ENCODE assay signal across 7 mouse cellular contexts in the genomic region with DNA sequence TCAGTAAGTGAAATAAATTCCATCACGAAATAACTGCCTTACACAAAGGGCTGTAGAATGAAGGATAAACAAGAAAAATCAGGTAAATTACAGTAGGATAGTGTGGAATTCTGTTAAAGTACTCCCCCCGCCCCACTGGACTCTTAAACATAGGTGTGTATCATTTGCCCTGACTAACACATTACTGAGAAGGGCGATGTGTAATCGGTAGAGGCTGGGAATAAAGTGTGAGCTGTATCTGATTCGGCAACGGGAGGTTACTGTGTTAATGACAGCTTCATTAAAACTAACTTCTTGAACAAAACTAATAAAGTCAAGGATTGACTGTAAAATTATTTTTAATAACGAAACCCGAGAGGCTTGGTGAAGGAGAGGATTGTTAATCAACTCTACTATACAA. TPM values are rescaled to one million over a fixed set of nuclear protein-coding genes. Genes with fewer than 3 reads are reported as not detected.
A peak's percentile ranks its signal among the peaks of the same experiment; 100 is the strongest.
DNase-seq lines count a peak whose midpoint lies in the region; ATAC-seq lines count a peak whose summit lies in the region.

No protein-coding gene starts in this region.

- no peak for DNase-seq in neural tube, embryonic 11.5 days (ENCODE audit: low spot score)
- DNase-seq in neural tube, embryonic 10.5 days (ENCODE audit: extremely low spot score, low spot score), result no peak
- DNase-seq in yolk sac, embryonic 10.5 days (ENCODE audit: low spot score), result no peak
- no peak for DNase-seq in right cerebral cortex, adult 18-20 months
- no peak for DNase-seq in embryo, embryonic 11 days

- 37% methylated on average over 8 of the region's 8 CpGs for WGBS in neural tube, embryonic 11.5 days
- WGBS in forebrain, embryonic 15.5 days, result 25% methylated on average over 8 of the region's 8 CpGs
- 36% methylated on average over 8 of the region's 8 CpGs for WGBS in liver, embryonic 12.5 days (ENCODE audit: insufficient replicate concordance)

- H3K27ac ChIP-seq in neural tube, embryonic 11.5 days (ENCODE audit: low read depth, low read length), result no peak overlapping the region
- H3K27ac ChIP-seq in forebrain, embryonic 15.5 days (replicated peaks), result no peak overlapping the region; the same call in 1 of the 2 replicates
- 0 out of 2 replicates have a peak overlapping the region, but pooled peaks have one; percentile 30 for H3K27ac ChIP-seq in liver, embryonic 12.5 days

- H3K27me3 ChIP-seq in neural tube, embryonic 11.5 days (ENCODE audit: control insufficient read depth, insufficient read depth, low read length), result no peaks in the 10 kb centered on the region
- no peaks in the 10 kb centered on the region for H3K27me3 ChIP-seq in forebrain, embryonic 15.5 days
- H3K27me3 ChIP-seq in liver, embryonic 12.5 days (replicated peaks), result no peaks in the 10 kb centered on the region

- H3K4me1 ChIP-seq in neural tube, embryonic 11.5 days (ENCODE audit: control insufficient read depth, insufficient read depth, low read length), result peaks cover 20% of the 10 kb centered on the region
- peaks cover 59% of the 10 kb centered on the region for H3K4me1 ChIP-seq in forebrain, embryonic 15.5 days
- H3K4me1 ChIP-seq in liver, embryonic 12.5 days, result peaks cover 55% of the 10 kb centered on the region

- H3K9me3 ChIP-seq in neural tube, embryonic 11.5 days (ENCODE audit: control insufficient read depth, low read length), result no peaks in the 10 kb centered on the region
- H3K9me3 ChIP-seq in forebrain, embryonic 15.5 days, result no peaks in the 10 kb centered on the region
- no peaks in the 10 kb centered on the region for H3K9me3 ChIP-seq in liver, embryonic 12.5 days (replicated peaks)

- no peak for ATAC-seq in neural tube, embryonic 11.5 days (ENCODE audit: insufficient read depth, low FRiP score, low TSS enrichment)
- no peak for ATAC-seq in forebrain, embryonic 15.5 days (replicated peaks)
- ATAC-seq in liver, embryonic 12.5 days, result no peak

- H3K4me3 ChIP-seq in neural tube, embryonic 11.5 days (ENCODE audit: low read depth, low read length), result no peak overlapping the region
- H3K4me3 ChIP-seq in forebrain, embryonic 15.5 days, result peak overlapping the region; percentile 93
- H3K4me3 ChIP-seq in liver, embryonic 12.5 days, result peak overlapping the region; percentile 78

- no peak overlapping the region for H3K9ac ChIP-seq in neural tube, embryonic 11.5 days (ENCODE audit: low read length)
- H3K9ac ChIP-seq in forebrain, embryonic 15.5 days (replicated peaks), result no peak overlapping the region
- peak overlapping the region; percentile 87 for H3K9ac ChIP-seq in liver, embryonic 12.5 days

- peaks cover 4% of the 10 kb centered on the region; the same call in 1 of the 2 replicates for H3K36me3 ChIP-seq in neural tube, embryonic 11.5 days (ENCODE audit: control insufficient read depth, insufficient read depth, low read length)
- peaks cover 14% of the 10 kb centered on the region for H3K36me3 ChIP-seq in forebrain, embryonic 15.5 days
- peaks cover 23% of the 10 kb centered on the region for H3K36me3 ChIP-seq in liver, embryonic 12.5 days

- peak overlapping the region; percentile 89 for H3K4me2 ChIP-seq in neural tube, embryonic 11.5 days (ENCODE audit: low read depth)
- peak overlapping the region; percentile 87 for H3K4me2 ChIP-seq in forebrain, embryonic 15.5 days (replicated peaks)
- H3K4me2 ChIP-seq in liver, embryonic 12.5 days, result peak overlapping the region; percentile 92

RNA-seq across cellular contexts. Expression of gene Tnpo1, which starts 34.7 kb away (rescaled TPM):
- 60.9 and 67.8 TPM in 2 replicates for polyA plus RNA-seq in neural tube, embryonic 11.5 days (2014; fragmentation: Nextera tagmentation; extraction: Ambion mirVana)
- 54.6 and 57.0 TPM in 2 replicates for polyA plus RNA-seq in forebrain, embryonic 15.5 days (2015; fragmentation: Nextera tagmentation; extraction: Ambion mirVana)
- 34.8 and 36.8 TPM in 2 replicates for polyA plus RNA-seq in liver, embryonic 12.5 days (2016; fragmentation: Nextera tagmentation; extraction: Ambion mirVana)
